Mouse (Mus musculus): Measurements from ENCODE around the gene Slc16a2.

GRCm38 (mm10) chrX:103673761-103674160, 148.0 kb downstream of the Slc16a2 start:
- TF ChIP-seq CTCF (IDR thresholded peaks at IDR 0.05 in 2 of 3, conservative IDR thresholded peaks at IDR 0.05 in 1 of 3; ENCODE audit: control insufficient read depth in 1 of 3, insufficient read depth in 1 of 3, low read depth in 2 of 3, low read length in 3 of 3, poor library complexity in 1 of 3, severe bottlenecking in 1 of 3): no peak
- TF ChIP-seq SMC3 (IDR thresholded peaks at IDR 0.05; ENCODE audit: low read depth, low read length): no peak
- no peak for TF ChIP-seq HCFC1 (IDR thresholded peaks at IDR 0.05; ENCODE audit: low read depth, low read length)
- TF ChIP-seq EP300 (IDR thresholded peaks at IDR 0.05; ENCODE audit: low read depth in 1 of 2, low read length in 2 of 2): no peak

All from MEL (cell line).